Mouse (Mus musculus) neural tube, embryonic 13.5 days (tissue): Measurements from ENCODE around the gene Cadm2. TPM values are rescaled to one million over a fixed set of nuclear protein-coding genes. Genes with fewer than 3 reads are reported as not detected.

Source experiments
- ATAC-seq: fragments of 200-750 bp; cut with Nextera tagmentation; 2 replicates; pipeline ENCODE4 v1.8.0; 2017; ENCODE audit warnings: low read depth, mild to moderate bottlenecking, moderate TSS enrichment, moderate library complexity
- H3K27ac ChIP-seq: fragments of 300-500 bp; sonication (generic); replicated peaks from 2 replicates; pipeline ENCODE4 v1.5.1; 2015; ENCODE audit warnings: moderate library complexity, mild to moderate bottlenecking, inconsistent platforms
- H3K27me3 ChIP-seq: fragments of 300-500 bp; sonication (generic); 2 replicates; pipeline ENCODE4 v1.6.1; 2015; ENCODE audit warnings: mild to moderate bottlenecking, inconsistent platforms
- H3K36me3 ChIP-seq: fragments of 300-500 bp; sonication (generic); 2 replicates; pipeline ENCODE4 v1.6.1; 2015; ENCODE audit warnings: mild to moderate bottlenecking, inconsistent platforms
- H3K4me1 ChIP-seq: fragments of 300-500 bp; sonication (generic); replicated peaks from 2 replicates; pipeline ENCODE4 v1.6.1; 2015; ENCODE audit warnings: inconsistent platforms
- H3K4me2 ChIP-seq: fragments of 300-500 bp; sonication (generic); 2 replicates; pipeline ENCODE4 v1.6.1; 2015; ENCODE audit warnings: inconsistent platforms, mild to moderate bottlenecking, moderate library complexity
- H3K4me3 ChIP-seq: fragments of 300-500 bp; sonication (generic); 2 replicates; pipeline ENCODE4 v1.5.1; 2015; ENCODE audit warnings: mild to moderate bottlenecking, inconsistent platforms
- H3K9ac ChIP-seq: fragments of 300-500 bp; sonication (generic); 2 replicates; pipeline ENCODE4 v1.6.1; 2015; ENCODE audit warnings: moderate library complexity, mild to moderate bottlenecking, inconsistent platforms
- H3K9me3 ChIP-seq: fragments of 300-500 bp; sonication (generic); 2 replicates; pipeline ENCODE4 v1.6.1; 2016; ENCODE audit warnings: inconsistent platforms
- WGBS: fragments of 180-500 bp; shearing (Covaris S2); methylation state at CpG from one replicate; pipeline ENCODE4 v1.1.7; 2015; 5-methylcytosine and 5-hydroxymethylcytosine counted together
- polyA plus RNA-seq: library from polyadenylated mRNA; unstranded; fragments of >200 nt; fragmentation: Nextera tagmentation; extraction: Ambion mirVana; gene quantifications from 2 replicates; pipeline ENCODE4 v1.2.1, GENCODE M21; 2015

Gene Cadm2
- polyA plus RNA-seq, 1 experiment from 2014 or later, result 30.1 TPM

DNA sequence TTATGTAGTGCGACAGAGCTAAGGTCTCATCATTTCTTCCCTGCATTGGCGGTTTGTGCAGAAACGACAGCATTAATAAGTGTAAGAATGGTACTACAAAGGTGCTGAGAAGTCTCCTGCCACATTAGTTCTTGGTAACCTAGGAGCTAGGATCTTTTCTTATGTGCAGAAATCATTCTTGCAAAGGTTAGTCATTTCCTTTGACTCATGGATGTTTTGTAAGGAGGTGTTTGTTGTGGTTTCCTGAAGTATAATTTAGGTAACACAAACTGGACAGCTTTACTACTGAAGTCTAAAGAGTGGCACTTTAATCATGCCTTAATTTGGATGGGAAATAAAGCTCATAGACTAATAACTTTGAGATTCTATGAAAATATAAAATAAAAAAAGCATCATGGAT is 153.7 kb downstream of the Cadm2 start:
- WGBS, result 84% methylated on average over 3 of the region's 3 CpGs
- ATAC-seq, result no peak
- no peaks in the 10 kb centered on the region for H3K9me3 ChIP-seq

DNA sequence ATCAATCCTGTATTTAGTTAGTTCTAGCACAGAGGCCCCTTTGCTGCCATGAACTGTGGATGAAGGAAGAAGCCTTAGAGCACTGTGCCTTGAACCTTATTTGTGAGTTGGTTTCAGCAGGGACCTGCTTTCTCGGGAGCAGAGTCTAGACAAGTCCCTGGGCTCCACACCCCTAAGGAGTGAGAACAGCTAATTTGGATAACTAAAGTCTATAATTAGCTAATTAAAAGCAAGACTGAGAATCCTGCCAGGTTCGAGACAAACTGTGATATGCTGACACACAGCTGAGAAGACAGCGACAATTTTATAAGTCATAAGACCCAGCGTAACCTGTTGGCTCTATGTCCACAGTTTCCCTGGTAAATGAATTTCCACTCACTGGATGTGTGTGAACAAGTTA is 184.4 kb downstream of the Cadm2 start:
- WGBS, result 79% methylated on average over 4 of the region's 4 CpGs
- Histone ChIP-seq H3K4me1 (no peaks in the 10 kb centered on the region), H3K27ac (no peak overlapping the region), H3K27me3 (no peaks in the 10 kb centered on the region), H3K4me2 (no peak overlapping the region), H3K4me3 (no peak overlapping the region), H3K9me3 (no peaks in the 10 kb centered on the region), H3K9ac (no peak overlapping the region), H3K36me3 (no peaks in the 10 kb centered on the region)
- no peak for ATAC-seq

More for the DNA sequence above, 153.7 kb downstream of the Cadm2 start:
- no peak overlapping the region for H3K27ac ChIP-seq
- no peaks in the 10 kb centered on the region for H3K4me1 ChIP-seq
- no peak overlapping the region for H3K9ac ChIP-seq
- no peak overlapping the region for H3K4me3 ChIP-seq
- no peaks in the 10 kb centered on the region for H3K36me3 ChIP-seq
- no peaks in the 10 kb centered on the region for H3K27me3 ChIP-seq
- H3K4me2 ChIP-seq, result no peak overlapping the region

DNA sequence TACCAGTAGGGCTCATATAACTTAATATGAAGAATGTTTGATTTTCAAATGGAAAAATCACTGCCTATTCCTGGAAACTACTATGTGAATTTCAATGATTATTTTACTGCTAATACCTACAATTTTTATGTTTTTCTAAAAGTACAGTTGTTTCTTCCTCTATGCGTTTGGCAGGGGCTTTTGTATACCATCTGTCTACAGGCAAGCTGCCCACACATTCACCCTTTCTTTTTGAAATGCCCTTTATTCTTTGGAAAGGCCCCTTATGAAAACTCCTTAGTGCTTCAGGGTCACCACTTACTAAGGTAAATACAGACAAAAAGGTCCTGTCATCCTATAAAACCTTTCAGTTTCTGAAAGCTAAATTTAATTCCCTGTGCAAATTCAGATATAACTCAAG is 195.3 kb downstream of the Cadm2 start:
- no peak overlapping the region for H3K9ac ChIP-seq
- no peak overlapping the region for H3K4me3 ChIP-seq
- 84% methylated on average over 1 of the region's 1 CpGs for WGBS
- no peaks in the 10 kb centered on the region for H3K36me3 ChIP-seq
- no peaks in the 10 kb centered on the region for H3K9me3 ChIP-seq
- no peak overlapping the region for H3K4me2 ChIP-seq
- H3K4me1 ChIP-seq, result 0 out of 2 replicates have a peak, but pooled peaks cover 4% of the 10 kb centered on the region
- no peaks in the 10 kb centered on the region for H3K27me3 ChIP-seq
- no peak overlapping the region for H3K27ac ChIP-seq
- ATAC-seq, result no peak

DNA sequence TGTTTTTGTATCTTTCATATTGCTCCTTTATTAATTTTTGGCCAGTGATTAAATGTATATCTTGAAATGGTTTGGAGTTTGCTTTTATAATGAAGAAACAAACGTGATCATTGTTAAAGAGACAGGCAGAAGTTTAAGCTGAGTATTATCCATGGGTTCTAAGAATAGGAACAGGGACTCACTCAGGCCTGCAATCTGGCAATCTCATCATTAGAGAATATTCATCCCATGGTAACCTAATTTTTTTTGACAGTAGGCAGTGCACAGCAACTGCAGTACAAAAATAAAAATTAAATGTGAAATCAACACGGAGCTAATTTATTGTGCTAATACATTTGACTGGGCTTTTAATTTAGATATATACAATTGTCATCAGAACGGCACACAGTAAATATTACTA is 209.8 kb downstream of the Cadm2 start:
- Histone ChIP-seq H3K27ac (no peak overlapping the region), H3K4me1 (no peaks in the 10 kb centered on the region), H3K9me3 (no peaks in the 10 kb centered on the region), H3K4me2 (no peak overlapping the region), H3K27me3 (no peaks in the 10 kb centered on the region), H3K4me3 (no peak overlapping the region), H3K9ac (no peak overlapping the region), H3K36me3 (no peaks in the 10 kb centered on the region)
- no peak for ATAC-seq
- WGBS, result 66% methylated on average over 3 of the region's 3 CpGs

DNA sequence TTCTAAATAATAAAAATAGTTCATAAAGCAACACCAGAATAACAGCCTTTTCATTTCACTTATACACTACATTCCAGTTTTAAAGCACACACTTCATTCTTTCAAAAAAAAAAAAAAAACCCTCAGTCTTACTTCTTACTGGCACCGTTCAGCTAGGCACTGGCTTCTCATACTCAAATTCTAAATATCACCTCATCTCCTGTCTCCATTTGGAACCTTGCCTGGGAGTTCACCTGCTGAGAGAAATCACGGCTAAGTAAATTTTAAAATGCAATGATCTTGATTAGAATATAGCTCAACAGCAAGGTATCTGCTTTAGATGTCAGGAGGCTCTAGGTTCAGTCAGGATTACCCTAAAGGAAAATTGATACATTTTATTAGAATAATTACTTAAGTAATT is 210.2 kb downstream of the Cadm2 start:
- Histone ChIP-seq H3K27ac (no peak overlapping the region), H3K4me3 (no peak overlapping the region), H3K27me3 (no peaks in the 10 kb centered on the region), H3K9ac (no peak overlapping the region), H3K4me1 (no peaks in the 10 kb centered on the region), H3K9me3 (no peaks in the 10 kb centered on the region), H3K36me3 (no peaks in the 10 kb centered on the region), H3K4me2 (no peak overlapping the region)
- 63% methylated on average over 2 of the region's 2 CpGs for WGBS
- no peak for ATAC-seq

DNA sequence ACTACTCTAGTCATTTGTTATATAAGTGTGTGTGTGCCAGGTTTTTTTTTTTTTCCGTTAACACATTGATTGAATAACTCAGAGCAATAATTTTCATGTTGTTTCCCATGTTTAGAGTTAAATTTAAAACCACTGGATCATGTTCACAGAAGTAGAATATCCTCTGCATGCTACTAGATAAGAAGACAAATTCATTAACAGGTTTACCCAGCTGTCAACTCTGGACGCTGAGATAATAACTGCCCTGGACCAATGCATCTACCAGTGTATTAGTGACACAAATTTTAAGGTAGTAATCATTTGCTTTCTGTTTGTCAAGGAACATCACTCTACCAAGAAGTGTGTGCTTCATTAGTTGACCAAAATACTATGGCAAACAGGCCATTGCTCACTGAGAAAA is 253.0 kb downstream of the Cadm2 start:
- no peak for ATAC-seq
- no peaks in the 10 kb centered on the region for H3K4me1 ChIP-seq
- 89% methylated on average over 2 of the region's 2 CpGs for WGBS
- H3K4me3 ChIP-seq, result no peak overlapping the region
- no peak overlapping the region for H3K9ac ChIP-seq
- H3K27ac ChIP-seq, result no peak overlapping the region
- no peaks in the 10 kb centered on the region for H3K9me3 ChIP-seq
- H3K27me3 ChIP-seq, result no peaks in the 10 kb centered on the region
- no peak overlapping the region for H3K4me2 ChIP-seq
- H3K36me3 ChIP-seq, result no peaks in the 10 kb centered on the region

DNA sequence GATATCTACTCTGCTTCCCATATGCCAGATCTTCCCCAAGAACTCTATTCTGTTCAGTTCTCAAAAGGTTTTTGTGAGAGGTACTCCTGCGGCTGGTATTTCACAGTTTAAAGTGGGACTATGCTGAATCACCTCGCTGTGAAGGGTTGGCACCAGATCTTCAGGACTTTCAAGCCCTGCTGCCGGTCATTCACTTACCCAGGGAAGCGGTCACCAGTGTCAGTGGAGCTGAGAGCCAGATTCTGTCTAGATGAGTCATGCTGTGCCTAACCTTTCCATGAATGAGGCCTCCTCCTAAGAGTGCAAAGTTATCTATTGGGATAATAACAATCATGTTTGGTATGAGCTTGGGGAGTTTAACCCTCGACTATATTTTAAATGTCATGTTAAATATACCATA is 272.7 kb downstream of the Cadm2 start:
- Histone ChIP-seq H3K9me3 (no peaks in the 10 kb centered on the region), H3K36me3 (no peaks in the 10 kb centered on the region), H3K4me3 (no peak overlapping the region), H3K27ac (no peak overlapping the region), H3K9ac (no peak overlapping the region), H3K27me3 (no peaks in the 10 kb centered on the region), H3K4me2 (no peak overlapping the region), H3K4me1 (peaks cover 5% of the 10 kb centered on the region; the same call in 1 of the 2 replicates)
- WGBS, result 82% methylated on average over 5 of the region's 5 CpGs
- no peak for ATAC-seq

DNA sequence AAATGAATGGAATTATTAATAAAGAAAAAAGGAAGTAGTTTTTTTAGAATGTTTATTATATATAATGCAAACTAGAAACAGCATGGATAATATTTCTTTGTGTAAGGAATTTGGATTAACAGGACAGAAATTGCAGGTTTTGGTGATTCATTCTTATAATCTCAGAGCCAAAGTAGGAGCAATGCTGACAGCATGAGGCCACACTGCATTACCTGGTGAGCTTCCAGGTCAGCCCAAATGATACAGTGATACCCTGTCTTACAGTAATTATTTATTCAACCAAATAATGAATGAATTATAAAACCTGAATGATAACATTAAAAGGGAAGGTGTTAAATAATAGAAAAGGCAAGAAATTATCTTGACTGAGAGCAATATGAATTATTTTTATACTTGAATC is 273.1 kb downstream of the Cadm2 start:
- no peaks in the 10 kb centered on the region for H3K27me3 ChIP-seq
- H3K4me1 ChIP-seq, result peaks cover 5% of the 10 kb centered on the region; the same call in 1 of the 2 replicates
- no peak overlapping the region for H3K9ac ChIP-seq
- H3K4me2 ChIP-seq, result no peak overlapping the region
- no peak overlapping the region for H3K27ac ChIP-seq
- ATAC-seq, result no peak
- no peaks in the 10 kb centered on the region for H3K9me3 ChIP-seq
- H3K4me3 ChIP-seq, result no peak overlapping the region
- H3K36me3 ChIP-seq, result no peaks in the 10 kb centered on the region

DNA sequence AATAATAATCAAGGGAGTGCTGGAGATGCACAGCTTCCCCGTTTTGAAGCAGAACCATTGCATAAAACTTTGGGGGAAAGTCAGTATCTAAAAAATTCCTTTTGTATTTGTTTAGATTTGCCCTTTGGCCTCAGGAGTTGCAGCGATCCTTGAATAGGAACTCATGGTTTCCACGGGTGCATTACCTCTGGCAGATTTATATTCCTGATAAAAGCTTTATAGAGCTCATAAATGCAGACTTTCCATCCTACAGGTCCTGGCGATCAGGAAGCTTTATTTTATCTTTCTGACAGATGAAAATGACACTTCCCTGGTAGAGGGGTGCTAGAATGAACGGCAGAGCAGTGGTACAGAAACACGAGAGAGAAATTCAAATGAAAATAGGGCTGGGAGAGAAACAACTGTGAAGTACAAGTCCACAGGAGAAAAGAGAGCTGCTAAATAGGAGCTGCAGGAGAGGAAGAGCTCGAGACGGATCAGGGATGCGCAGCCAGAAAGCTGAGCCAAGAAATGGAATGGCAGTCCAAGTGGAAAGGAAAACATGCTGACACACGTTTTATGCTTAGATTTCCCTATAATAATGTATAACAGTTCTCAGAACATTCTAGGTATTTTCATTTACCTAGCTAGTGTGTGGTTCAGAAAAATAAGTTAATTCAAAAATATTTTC is 274.0 kb downstream of the Cadm2 start:
- Histone ChIP-seq H3K4me1 (peaks cover 5% of the 10 kb centered on the region; the same call in 1 of the 2 replicates), H3K9ac (no peak overlapping the region), H3K36me3 (no peaks in the 10 kb centered on the region), H3K4me3 (no peak overlapping the region), H3K9me3 (no peaks in the 10 kb centered on the region), H3K27ac (peak overlapping the region; percentile 33; the same call in 1 of the 2 replicates), H3K27me3 (no peaks in the 10 kb centered on the region), H3K4me2 (0 out of 2 replicates have a peak overlapping the region, but pooled peaks have one; percentile 9)
- WGBS, result 32% methylated on average over 10 of the region's 10 CpGs
- no peak for ATAC-seq

DNA sequence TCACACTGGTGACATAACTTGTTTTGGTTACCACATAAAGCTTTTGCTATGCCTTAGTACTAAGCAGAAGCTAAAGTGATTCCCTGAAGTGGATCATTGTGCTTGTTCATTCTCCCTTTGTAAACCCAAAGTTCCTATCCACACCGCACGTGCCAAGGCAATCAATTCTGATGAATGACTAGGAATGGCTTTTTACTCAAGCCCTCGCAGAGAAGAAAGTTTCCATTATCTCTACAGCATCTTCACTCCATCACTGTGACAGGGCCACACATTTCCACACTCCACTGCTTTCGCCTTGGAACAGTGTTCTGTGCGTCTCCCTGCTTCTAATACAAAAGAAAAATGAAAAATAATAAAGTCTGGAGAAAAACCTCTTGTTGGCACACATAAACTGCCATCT is 276.5 kb downstream of the Cadm2 start:
- Histone ChIP-seq H3K36me3 (no peaks in the 10 kb centered on the region), H3K9me3 (no peaks in the 10 kb centered on the region), H3K4me3 (no peak overlapping the region), H3K4me2 (no peak overlapping the region), H3K27me3 (no peaks in the 10 kb centered on the region), H3K4me1 (peaks cover 5% of the 10 kb centered on the region; the same call in 1 of the 2 replicates), H3K9ac (no peak overlapping the region), H3K27ac (no peak overlapping the region)
- 13% methylated on average over 5 of the region's 5 CpGs for WGBS
- no peak for ATAC-seq

DNA sequence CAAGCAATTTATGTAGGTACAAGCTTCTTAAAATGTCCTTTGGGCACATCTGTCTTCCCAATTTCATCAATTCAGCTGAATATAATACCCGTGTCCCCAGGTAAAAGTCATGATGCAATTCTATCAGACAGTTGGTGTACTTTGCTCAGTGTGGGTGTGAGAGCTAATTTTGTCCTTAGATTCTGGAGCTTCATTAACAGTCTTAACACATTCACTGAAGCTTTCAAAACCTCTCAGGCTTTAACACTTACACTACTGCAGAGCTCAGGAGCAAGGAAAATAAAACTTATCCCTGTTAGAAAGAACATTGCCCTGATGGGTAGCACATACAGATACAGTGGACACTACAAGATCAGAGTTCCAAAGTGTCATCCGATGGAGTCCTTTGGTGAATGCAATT is 309.7 kb downstream of the Cadm2 start:
- WGBS, result 78% methylated on average over 2 of the region's 2 CpGs
- no peak overlapping the region for H3K4me2 ChIP-seq
- no peak for ATAC-seq
- H3K9me3 ChIP-seq, result no peaks in the 10 kb centered on the region
- H3K4me3 ChIP-seq, result no peak overlapping the region
- no peak overlapping the region for H3K27ac ChIP-seq
- no peaks in the 10 kb centered on the region for H3K36me3 ChIP-seq
- no peaks in the 10 kb centered on the region for H3K27me3 ChIP-seq
- H3K9ac ChIP-seq, result no peak overlapping the region
- H3K4me1 ChIP-seq, result 0 out of 2 replicates have a peak, but pooled peaks cover 3% of the 10 kb centered on the region

DNA sequence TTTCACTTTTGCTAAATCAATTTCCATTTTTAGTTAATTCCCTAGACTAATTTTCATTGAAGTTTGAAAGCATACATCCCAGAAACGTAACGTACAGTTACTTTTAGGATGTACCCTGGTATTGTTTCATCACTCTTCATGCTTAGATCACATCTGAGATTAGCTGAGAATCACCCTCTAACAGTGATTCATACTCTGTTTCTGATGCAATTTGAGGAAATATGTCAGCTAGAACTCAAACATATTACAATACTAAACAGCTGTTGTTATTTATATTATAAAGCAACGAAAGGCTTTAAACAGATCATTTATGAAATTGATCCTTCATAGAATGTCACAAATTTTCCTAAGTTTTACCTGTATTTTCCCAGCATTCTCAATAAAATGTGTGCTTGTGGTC is 336.0 kb downstream of the Cadm2 start:
- H3K4me3 ChIP-seq, result no peak overlapping the region
- H3K27me3 ChIP-seq, result no peaks in the 10 kb centered on the region
- no peak overlapping the region for H3K9ac ChIP-seq
- H3K36me3 ChIP-seq, result no peaks in the 10 kb centered on the region
- 95% methylated on average over 3 of the region's 3 CpGs for WGBS
- no peak overlapping the region for H3K27ac ChIP-seq
- H3K4me1 ChIP-seq, result no peaks in the 10 kb centered on the region
- ATAC-seq, result no peak
- no peak overlapping the region for H3K4me2 ChIP-seq
- H3K9me3 ChIP-seq, result no peaks in the 10 kb centered on the region

DNA sequence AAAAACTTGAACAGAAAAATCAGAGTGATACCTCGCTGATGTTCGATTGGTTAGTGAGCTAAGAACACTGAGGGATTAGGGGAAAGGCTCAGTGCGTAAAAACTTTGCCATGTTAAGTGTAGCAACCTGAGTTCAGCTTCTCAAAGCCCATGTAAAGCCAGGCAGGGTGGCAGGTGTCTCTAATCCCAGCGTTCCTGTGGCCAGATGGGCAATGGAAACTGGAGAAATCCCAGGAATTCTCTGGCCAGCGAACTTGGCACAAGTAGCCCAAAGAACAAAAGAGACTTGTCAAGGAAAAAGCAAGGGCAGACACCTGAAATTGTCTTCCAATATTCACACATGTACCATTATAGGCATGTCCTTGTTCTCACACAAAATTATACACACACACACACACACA is 377.1 kb downstream of the Cadm2 start:
- Histone ChIP-seq H3K4me3 (no peak overlapping the region), H3K36me3 (no peaks in the 10 kb centered on the region), H3K4me2 (no peak overlapping the region), H3K9ac (no peak overlapping the region), H3K9me3 (no peaks in the 10 kb centered on the region), H3K27me3 (no peaks in the 10 kb centered on the region), H3K27ac (no peak overlapping the region), H3K4me1 (no peaks in the 10 kb centered on the region)
- no peak for ATAC-seq
- WGBS, result 86% methylated on average over 5 of the region's 5 CpGs
